Mouse (Mus musculus) olfactory bulb, adult 2 months (tissue): Measurements from ENCODE around the gene Bzw1. TPM values are rescaled to one million over a fixed set of nuclear protein-coding genes. Genes with fewer than 3 reads are reported as not detected.

ENCODE experiments used
- H3K27ac ChIP-seq: fragments of 200-500 bp; 2 replicates; pipeline ENCODE4 v1.5.1; 2012; ENCODE audit warnings: low read depth, low read length; ENCODE audit not compliant: insufficient read depth
- H3K4me1 ChIP-seq: fragments of 200-500 bp; 2 replicates; pipeline ENCODE4 v1.6.1; 2012; ENCODE audit warnings: low read length; ENCODE audit not compliant: control insufficient read depth, insufficient read depth
- H3K4me3 ChIP-seq: fragments of 200-500 bp; 2 replicates; pipeline ENCODE4 v1.5.1; 2012; ENCODE audit warnings: mild to moderate bottlenecking, low read depth, low read length, moderate library complexity; ENCODE audit not compliant: insufficient read depth
- CTCF ChIP-seq: fragments of 200-500 bp; IDR thresholded peaks from 2 replicates; pipeline ENCODE4 v1.5.1; 2012; ENCODE audit warnings: low read depth, mild to moderate bottlenecking, low read length, moderate library complexity; ENCODE audit not compliant: insufficient read depth
- POLR2A ChIP-seq: fragments of 200-500 bp; IDR thresholded peaks from 2 replicates; pipeline ENCODE4 v1.6.1; 2012; ENCODE audit warnings: mild to moderate bottlenecking, low read depth, low read length, moderate library complexity; ENCODE audit not compliant: insufficient read depth
- WGBS: fragments of 180-500 bp; shearing (Covaris S2); methylation state at CpG from one replicate; pipeline ENCODE4 v1.1.7; 2018; 5-methylcytosine and 5-hydroxymethylcytosine counted together
- polyA plus RNA-seq: library from polyadenylated mRNA; stranded (reverse); fragments of >200 nt; gene quantifications from 2 replicates; pipeline ENCODE4 v1.2.4, GENCODE M21; 2012; ENCODE audit warnings: low replicate concordance; ENCODE audit not compliant: missing spikeins, insufficient read depth, insufficient read length

Bzw1 gene
- polyA plus RNA-seq, 1 experiment = 105 TPM

GRCm38 (mm10) chr1:58393284-58394195 is 842 bp downstream of the Bzw1 start:
- under 1% methylated on average over 90 of the region's 90 CpGs for WGBS
- H3K27ac ChIP-seq = peak overlapping the region; percentile 63; the same call in 1 of the 2 replicates
- TF ChIP-seq CTCF (no peak), POLR2A (no peak)
- no peaks in the 10 kb centered on the region for H3K4me1 ChIP-seq
- peak overlapping the region; percentile 66 for H3K4me3 ChIP-seq

DNA sequence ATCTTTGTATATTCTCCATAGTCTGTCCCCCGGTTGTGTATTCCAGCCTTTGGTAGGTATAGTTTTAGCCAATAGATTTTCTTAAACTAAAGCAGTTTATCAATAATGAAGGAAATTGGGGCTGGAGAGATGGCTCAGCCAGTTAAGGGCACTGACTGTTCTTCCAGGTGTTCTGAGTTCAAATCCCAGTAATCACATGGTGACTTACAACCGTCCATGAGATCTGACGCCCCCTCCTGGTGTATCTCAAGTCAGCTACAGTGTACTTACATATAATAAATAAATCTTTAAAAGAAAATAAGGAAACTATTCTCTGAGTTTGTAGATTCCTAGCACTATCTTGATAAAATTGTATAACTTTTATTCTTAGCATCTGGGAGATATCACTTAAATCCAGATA is 2.6 kb downstream of the Bzw1 start:
- Histone ChIP-seq H3K4me3 (no peak overlapping the region), H3K4me1 (no peaks in the 10 kb centered on the region), H3K27ac (no peak overlapping the region)
- 93% methylated on average over 3 of the region's 3 CpGs for WGBS
- TF ChIP-seq POLR2A (no peak), CTCF (no peak)

GRCm38 (mm10) chr1:58396179-58396578 is 3.5 kb downstream of the Bzw1 start:
- Histone ChIP-seq H3K27ac (no peak overlapping the region), H3K4me3 (no peak overlapping the region), H3K4me1 (no peaks in the 10 kb centered on the region)
- no peak for TF ChIP-seq CTCF
- TF ChIP-seq POLR2A = no peak
- WGBS = 98% methylated on average over 1 of the region's 1 CpGs

- WGBS = 86% methylated on average over 6 of the region's 6 CpGs
- Histone ChIP-seq H3K4me3 (no peak overlapping the region), H3K4me1 (no peaks in the 10 kb centered on the region), H3K27ac (no peak overlapping the region)
- TF ChIP-seq CTCF (no peak), POLR2A (no peak)
These were observed 5.0 kb downstream of the Bzw1 start for GRCm38 (mm10) chr1:58397731-58398130.

DNA sequence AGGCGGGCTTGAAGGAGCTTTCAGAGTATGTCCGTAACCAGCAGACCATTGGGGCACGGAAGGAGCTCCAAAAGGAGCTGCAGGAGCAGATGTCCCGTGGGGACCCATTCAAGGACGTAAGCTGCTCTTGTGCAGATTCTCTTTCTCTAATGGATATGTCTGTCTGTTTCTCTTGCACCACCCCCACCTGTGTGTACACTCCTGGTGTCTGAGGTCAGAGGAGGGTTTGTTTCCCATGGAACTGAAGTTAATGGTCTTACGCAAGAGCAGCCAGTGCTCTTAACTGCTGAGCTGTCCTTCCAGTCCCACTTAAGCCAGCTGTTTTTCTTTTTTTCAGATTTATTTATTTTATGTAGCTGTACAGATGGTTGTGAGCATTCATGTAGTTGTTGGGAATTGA is 8.7 kb downstream of the Bzw1 start:
- H3K4me3 ChIP-seq = no peak overlapping the region
- no peak overlapping the region for H3K27ac ChIP-seq
- WGBS = 93% methylated on average over 6 of the region's 6 CpGs
- no peaks in the 10 kb centered on the region for H3K4me1 ChIP-seq
- no peak for TF ChIP-seq POLR2A
- TF ChIP-seq CTCF = no peak

GRCm38 (mm10) chr1:58403745-58404144 is 11.0 kb downstream of the Bzw1 start:
- Histone ChIP-seq H3K27ac (no peak overlapping the region), H3K4me3 (no peak overlapping the region), H3K4me1 (no peaks in the 10 kb centered on the region)
- TF ChIP-seq CTCF (no peak), POLR2A (no peak)
- WGBS = 89% methylated on average over 5 of the region's 5 CpGs

- Histone ChIP-seq H3K27ac (no peak overlapping the region), H3K4me1 (no peaks in the 10 kb centered on the region), H3K4me3 (no peak overlapping the region)
- 95% methylated on average over 7 of the region's 7 CpGs for WGBS
- TF ChIP-seq POLR2A (no peak), CTCF (no peak)
These were observed 14.6 kb downstream of the Bzw1 start for GRCm38 (mm10) chr1:58407321-58407720.

DNA sequence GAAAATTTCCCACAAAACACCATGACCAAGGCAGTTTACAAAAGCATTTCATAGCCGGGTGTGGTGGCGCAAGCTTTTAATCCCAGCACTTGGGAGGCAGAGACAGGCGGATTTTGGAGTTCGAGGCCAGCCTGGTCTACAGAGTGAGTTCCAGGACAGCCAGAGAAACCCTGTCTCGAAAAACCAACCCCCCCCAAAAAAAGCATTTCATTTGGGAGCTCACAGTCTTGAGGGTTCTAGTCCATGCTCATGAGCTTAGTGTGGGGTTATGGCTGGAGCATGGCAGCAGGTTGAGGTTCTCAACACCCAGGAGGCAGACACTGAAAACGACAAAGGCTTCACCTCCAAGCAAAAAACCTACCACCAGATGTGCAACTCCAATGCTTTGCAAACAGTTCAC is 15.4 kb downstream of the Bzw1 start:
- no peaks in the 10 kb centered on the region for H3K4me1 ChIP-seq
- TF ChIP-seq CTCF (no peak), POLR2A (no peak)
- H3K27ac ChIP-seq = no peak overlapping the region
- 83% methylated on average over 6 of the region's 6 CpGs for WGBS
- no peak overlapping the region for H3K4me3 ChIP-seq

DNA sequence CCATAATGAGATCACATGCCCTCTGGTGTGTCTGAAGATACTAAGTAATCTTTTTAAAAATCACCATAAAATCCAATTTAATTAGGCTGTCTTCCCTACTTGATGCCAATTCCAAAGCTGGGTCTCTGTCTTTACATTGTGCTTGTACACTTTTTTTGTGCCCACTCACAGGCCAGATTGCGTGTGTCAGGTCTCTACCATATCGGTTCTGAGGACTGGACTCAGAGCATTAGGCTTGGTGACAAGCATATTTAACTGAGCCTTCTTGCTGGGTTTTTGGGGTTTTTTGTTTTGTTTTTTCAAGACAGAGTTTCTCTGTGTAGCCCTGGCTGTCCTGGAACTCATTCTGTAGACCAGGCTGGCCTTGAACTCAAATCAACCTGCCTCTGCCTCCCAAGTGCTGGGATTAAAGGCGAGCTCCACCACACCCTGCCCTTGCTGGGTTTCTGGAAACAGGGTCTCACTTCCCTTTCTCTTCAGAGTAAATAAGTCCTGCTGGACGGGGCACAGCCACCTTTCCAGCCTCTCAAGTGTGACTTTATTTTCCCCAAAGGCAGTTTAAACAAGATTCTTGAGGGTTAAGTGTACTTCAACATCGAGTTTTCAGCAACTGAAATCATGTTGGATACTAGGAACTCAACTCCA is 17.0 kb downstream of the Bzw1 start:
- Histone ChIP-seq H3K4me1 (no peaks in the 10 kb centered on the region), H3K4me3 (no peak overlapping the region), H3K27ac (no peak overlapping the region)
- WGBS = 86% methylated on average over 5 of the region's 5 CpGs
- TF ChIP-seq CTCF = no peak
- no peak for TF ChIP-seq POLR2A
